ENCODE assay signal across 9 mouse cellular contexts in the genomic region with DNA sequence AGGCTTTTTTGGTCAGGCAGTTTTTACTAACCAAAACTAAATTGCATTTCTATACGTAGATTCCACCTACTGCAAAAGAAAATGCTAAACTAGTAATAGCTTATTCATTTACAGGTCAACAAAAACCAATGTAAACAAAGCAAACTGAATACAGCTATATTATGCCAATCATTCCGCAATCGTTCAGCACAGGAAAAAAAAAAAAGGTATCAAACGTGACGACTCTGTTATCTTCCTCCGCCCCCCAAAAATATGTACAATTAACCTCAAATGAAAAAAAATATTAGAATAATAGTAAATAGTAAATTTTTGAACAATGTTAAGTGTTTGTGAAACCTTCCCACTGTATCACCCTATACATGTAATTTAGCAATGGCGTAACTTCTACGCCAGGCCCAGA. TPM values are rescaled to one million over a fixed set of nuclear protein-coding genes. Genes with fewer than 3 reads are reported as not detected.
DNase-seq lines count a peak whose midpoint lies in the region; ATAC-seq and TF ChIP-seq lines count a peak whose summit lies in the region.
"Had no signal": no experiment of that assay in that cellular context is flagged by ENCODE, and none has a peak within 500 bp of the region (broad histone marks: within the 10 kb centered on the region; RNA-seq: fewer than 3 reads in every experiment).

No protein-coding gene starts in this region.

- peak overlapping the region; percentile 90 for H3K9ac ChIP-seq in kidney, postnatal 0 days (ENCODE audit: low read depth, low read length)
- peak overlapping the region; percentile 88 for H3K9ac ChIP-seq in embryonic facial prominence, embryonic 11.5 days (replicated peaks; ENCODE audit: low read length)
- H3K9ac ChIP-seq in intestine, embryonic 14.5 days (ENCODE audit: low read length) = peak overlapping the region; percentile 90

- ATAC-seq in kidney, postnatal 0 days (replicated peaks; ENCODE audit: low FRiP score, low read depth) = no peak
- no peak for ATAC-seq in embryonic facial prominence, embryonic 11.5 days (replicated peaks; ENCODE audit: insufficient number of reproducible peaks, low FRiP score, low TSS enrichment, low read depth)
- ATAC-seq in intestine, embryonic 14.5 days (replicated peaks; ENCODE audit: low FRiP score, low TSS enrichment, low read depth) = no peak

- peaks cover 61% of the 10 kb centered on the region for H3K79me2 ChIP-seq in myocyte (ENCODE audit: control insufficient read depth, insufficient read depth)

- TF ChIP-seq CTCF in kidney, postnatal 0 days (IDR thresholded peaks at IDR 0.05; ENCODE audit: low read depth) = no peak

- H3K27ac ChIP-seq in kidney, postnatal 0 days = no peak overlapping the region
- no peak overlapping the region for H3K27ac ChIP-seq in embryonic facial prominence, embryonic 11.5 days (replicated peaks; ENCODE audit: low read depth, low read length)
- H3K27ac ChIP-seq in intestine, embryonic 14.5 days (ENCODE audit: low read depth) = no peak overlapping the region

- DNase-seq in kidney, postnatal 0 days (ENCODE audit: low spot score) = no peak
- DNase-seq in kidney, postnatal 25 days = no peak
- DNase-seq in embryonic facial prominence, embryonic 11.5 days (ENCODE audit: low spot score) = no peak
- DNase-seq in intestine, embryonic 14.5 days (ENCODE audit: low spot score) = no peak
- no peak for DNase-seq in urinary bladder, postnatal 36 days (ENCODE audit: low spot score in 2 of 2)
- no peak for DNase-seq in embryo, embryonic 9.5 days (ENCODE audit: extremely low spot score)
- no peak for DNase-seq in spleen, postnatal 36 days (ENCODE audit: low spot score in 2 of 2)
- DNase-seq: gastrocnemius, postnatal 10 days had no signal

- peak overlapping the region; percentile 99 for H3ac ChIP-seq in myocyte (ENCODE audit: control insufficient read depth, insufficient read length)

- no peaks in the 10 kb centered on the region for H3K36me3 ChIP-seq in kidney, postnatal 0 days (ENCODE audit: insufficient read depth, low read length)
- H3K36me3 ChIP-seq in embryonic facial prominence, embryonic 11.5 days (replicated peaks; ENCODE audit: control insufficient read depth, insufficient read depth, low read depth, low read length) = no peaks in the 10 kb centered on the region
- H3K36me3 ChIP-seq in intestine, embryonic 14.5 days (ENCODE audit: control insufficient read depth, insufficient read depth, low read length) = no peaks in the 10 kb centered on the region
- no peaks in the 10 kb centered on the region for H3K36me3 ChIP-seq in myocyte (ENCODE audit: control insufficient read depth, insufficient read depth)

- H3K9me3 ChIP-seq in kidney, postnatal 0 days (replicated peaks; ENCODE audit: low read length) = no peaks in the 10 kb centered on the region
- H3K9me3 ChIP-seq in embryonic facial prominence, embryonic 11.5 days (replicated peaks; ENCODE audit: control insufficient read depth, low read length) = no peaks in the 10 kb centered on the region
- H3K9me3 ChIP-seq in intestine, embryonic 14.5 days (ENCODE audit: control insufficient read depth, low read length) = no peaks in the 10 kb centered on the region

- no peak for TF ChIP-seq POLR2A in myocyte (IDR thresholded peaks at IDR 0.05; ENCODE audit: insufficient read length, low read depth)

- WGBS in kidney, postnatal 0 days = 11% methylated on average over 8 of the region's 8 CpGs
- WGBS in embryonic facial prominence, embryonic 11.5 days = 26% methylated on average over 8 of the region's 8 CpGs
- 16% methylated on average over 8 of the region's 8 CpGs for WGBS in intestine, embryonic 14.5 days

- peak overlapping the region; percentile 90 for H3K4me3 ChIP-seq in kidney, postnatal 0 days (replicated peaks; ENCODE audit: low read depth, low read length)
- H3K4me3 ChIP-seq in embryonic facial prominence, embryonic 11.5 days (ENCODE audit: low read depth, low read length) = peak overlapping the region; percentile 97
- peak overlapping the region; percentile 100 for H3K4me3 ChIP-seq in intestine, embryonic 14.5 days (ENCODE audit: low read depth, low read length)
- peak overlapping the region; percentile 90 for H3K4me3 ChIP-seq in myocyte

- peaks cover 10% of the 10 kb centered on the region; the same call in 1 of the 2 replicates for H3K4me1 ChIP-seq in kidney, postnatal 0 days (replicated peaks; ENCODE audit: insufficient read depth, low read length)
- no peaks in the 10 kb centered on the region for H3K4me1 ChIP-seq in embryonic facial prominence, embryonic 11.5 days (ENCODE audit: control insufficient read depth, insufficient read depth, low read length)
- peaks cover 18% of the 10 kb centered on the region for H3K4me1 ChIP-seq in intestine, embryonic 14.5 days (replicated peaks; ENCODE audit: control insufficient read depth, insufficient read depth, low read length)

- H3K4me2 ChIP-seq in kidney, postnatal 0 days (ENCODE audit: low read length) = peak overlapping the region; percentile 88
- peak overlapping the region; percentile 76 for H3K4me2 ChIP-seq in embryonic facial prominence, embryonic 11.5 days (ENCODE audit: low read depth, low read length)
- H3K4me2 ChIP-seq in intestine, embryonic 14.5 days (ENCODE audit: low read length) = peak overlapping the region; percentile 95
- H3K4me2 ChIP-seq in myocyte (ENCODE audit: low read depth) = peak overlapping the region; percentile 88

- no peaks in the 10 kb centered on the region for H3K27me3 ChIP-seq in kidney, postnatal 0 days (ENCODE audit: insufficient read depth, low read length)
- no peaks in the 10 kb centered on the region for H3K27me3 ChIP-seq in embryonic facial prominence, embryonic 11.5 days (ENCODE audit: control insufficient read depth, insufficient read depth, low read length)
- H3K27me3 ChIP-seq in intestine, embryonic 14.5 days (replicated peaks; ENCODE audit: control insufficient read depth, insufficient read depth, low read length) = no peaks in the 10 kb centered on the region
- no peaks in the 10 kb centered on the region for H3K27me3 ChIP-seq in myocyte (ENCODE audit: control insufficient read depth, insufficient read depth, insufficient read length)

TF ChIP-seq in myocyte, 11 proteins besides CTCF, POLR2A, EP300 and RAD21:
- TF ChIP-seq CEBPB (IDR thresholded peaks at IDR 0.05; ENCODE audit: insufficient read depth, poor library complexity, severe bottlenecking) (no peak), E2F4 (IDR thresholded peaks at IDR 0.05; ENCODE audit: insufficient read depth) (no peak), MYOG (IDR thresholded peaks at IDR 0.05; ENCODE audit: control insufficient read depth in 1 of 3, insufficient read depth in 1 of 3, insufficient read length in 2 of 3, low read depth in 2 of 3) (no peak), MYOD1 (IDR thresholded peaks at IDR 0.05; ENCODE audit: control insufficient read depth in 1 of 3, insufficient read length in 2 of 3, low read depth in 2 of 3) (no peak), MAX (IDR thresholded peaks at IDR 0.05; ENCODE audit: low read depth) (no peak), REST (IDR thresholded peaks at IDR 0.05; ENCODE audit: insufficient read depth, insufficient read length) (no peak), SRF (IDR thresholded peaks at IDR 0.05; ENCODE audit: control insufficient read depth, insufficient read length, low read depth) (no peak), POLR2AphosphoS2 (IDR thresholded peaks at IDR 0.05; ENCODE audit: insufficient read length, low read depth) (no peak), TCF12 (IDR thresholded peaks at IDR 0.05; ENCODE audit: insufficient read depth, poor library complexity, severe bottlenecking) (no peak), USF1 (IDR thresholded peaks at IDR 0.05; ENCODE audit: low read depth) (no peak), TCF3 (IDR thresholded peaks at IDR 0.05; ENCODE audit: insufficient read length, low read depth) (no peak)
TF ChIP-seq in myocyte: peak in this region for 0.

RNA-seq across cellular contexts. Expression of gene Fem1b, which starts 1.6 kb away (rescaled TPM):
- polyA plus RNA-seq in kidney, postnatal 0 days (2015; fragmentation: Nextera tagmentation; extraction: Ambion mirVana) = 15.1 and 15.4 TPM in 2 replicates
- polyA plus RNA-seq in embryonic facial prominence, embryonic 11.5 days (2014; fragmentation: Nextera tagmentation; extraction: Ambion mirVana) = 38.4 and 41.1 TPM in 2 replicates
- polyA plus RNA-seq in intestine, embryonic 14.5 days (2014; fragmentation: Nextera tagmentation; extraction: Ambion mirVana) = 32.3 and 33.2 TPM in 2 replicates
- 16.5 TPM for polyA plus RNA-seq in myocyte (2012; fragmentation: generic; extraction: Trizol)

RNA-seq across cellular contexts. Expression of gene Cln6, which starts 28.5 kb away (rescaled TPM):
- 26.8 and 26.9 TPM in 2 replicates for polyA plus RNA-seq in kidney, postnatal 0 days (2015; fragmentation: Nextera tagmentation; extraction: Ambion mirVana)
- polyA plus RNA-seq in embryonic facial prominence, embryonic 11.5 days (2014; fragmentation: Nextera tagmentation; extraction: Ambion mirVana) = 9.2 and 10.5 TPM in 2 replicates
- 30.6 and 31.3 TPM in 2 replicates for polyA plus RNA-seq in intestine, embryonic 14.5 days (2014; fragmentation: Nextera tagmentation; extraction: Ambion mirVana)
- 25.9 TPM for polyA plus RNA-seq in myocyte (2012; fragmentation: generic; extraction: Trizol)

RNA-seq across cellular contexts. Expression of gene Calml4, which starts 47.8 kb away (rescaled TPM):
- 301 and 303 TPM in 2 replicates for polyA plus RNA-seq in kidney, postnatal 0 days (2015; fragmentation: Nextera tagmentation; extraction: Ambion mirVana)
- polyA plus RNA-seq in embryonic facial prominence, embryonic 11.5 days (2014; fragmentation: Nextera tagmentation; extraction: Ambion mirVana) = 0.88 and 1.2 TPM in 2 replicates
- 101 and 106 TPM in 2 replicates for polyA plus RNA-seq in intestine, embryonic 14.5 days (2014; fragmentation: Nextera tagmentation; extraction: Ambion mirVana)
- 14.0 TPM for polyA plus RNA-seq in myocyte (2012; fragmentation: generic; extraction: Trizol)
